Mouse (Mus musculus): Measurements from ENCODE around the gene Pgls.
A peak's percentile ranks its signal among the peaks of the same experiment; 100 is the strongest.

GRCm38 (mm10) chr8:71595862-71596261 is 3.9 kb downstream of the Pgls start:
- peak; percentile 77 for TF ChIP-seq CTCF (IDR thresholded peaks at IDR 0.05; ENCODE audit: insufficient read depth, low read length)
- peak; percentile 10; the same call in 1 of the 2 replicates for TF ChIP-seq POLR2A (IDR thresholded peaks at IDR 0.05; ENCODE audit: borderline replicate concordance, extremely low read depth, low read depth, low read length)

Data from lung, adult 2 months (tissue).